Mouse (Mus musculus) olfactory bulb, adult 2 months (tissue): ENCODE measurements around the gene Gpr107.

Experiments used
- CTCF ChIP-seq: fragments of 200-500 bp; IDR thresholded peaks from 2 replicates; pipeline ENCODE4 v1.5.1; 2012; ENCODE audit warnings: low read depth, mild to moderate bottlenecking, low read length, moderate library complexity; ENCODE audit not compliant: insufficient read depth
- POLR2A ChIP-seq: fragments of 200-500 bp; IDR thresholded peaks from 2 replicates; pipeline ENCODE4 v1.6.1; 2012; ENCODE audit warnings: mild to moderate bottlenecking, low read depth, low read length, moderate library complexity; ENCODE audit not compliant: insufficient read depth

DNA sequence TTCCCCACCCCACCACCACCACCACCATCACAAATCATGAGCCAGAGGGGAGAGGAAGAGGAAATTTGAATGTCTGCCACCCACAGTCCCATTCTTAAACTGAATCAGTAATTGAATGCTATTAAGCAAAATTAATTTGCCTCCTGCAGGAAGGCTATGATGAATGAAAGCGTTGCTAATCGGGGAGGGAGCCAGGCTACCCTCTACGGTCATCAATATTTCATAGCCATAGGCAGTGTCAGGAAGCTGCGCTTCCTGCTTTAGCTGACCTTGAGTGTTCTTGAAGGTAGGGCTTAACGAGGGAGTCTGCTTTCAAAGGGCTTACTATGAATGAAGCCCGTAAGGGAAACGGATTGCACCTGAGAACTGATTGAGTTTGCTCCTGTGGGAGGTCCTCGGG is 54.8 kb downstream of the Gpr107 start:
- no peak for TF ChIP-seq CTCF
- no peak for TF ChIP-seq POLR2A
